Comparison of ENCODE assay signal across 8 mouse cellular contexts in the genomic region with DNA sequence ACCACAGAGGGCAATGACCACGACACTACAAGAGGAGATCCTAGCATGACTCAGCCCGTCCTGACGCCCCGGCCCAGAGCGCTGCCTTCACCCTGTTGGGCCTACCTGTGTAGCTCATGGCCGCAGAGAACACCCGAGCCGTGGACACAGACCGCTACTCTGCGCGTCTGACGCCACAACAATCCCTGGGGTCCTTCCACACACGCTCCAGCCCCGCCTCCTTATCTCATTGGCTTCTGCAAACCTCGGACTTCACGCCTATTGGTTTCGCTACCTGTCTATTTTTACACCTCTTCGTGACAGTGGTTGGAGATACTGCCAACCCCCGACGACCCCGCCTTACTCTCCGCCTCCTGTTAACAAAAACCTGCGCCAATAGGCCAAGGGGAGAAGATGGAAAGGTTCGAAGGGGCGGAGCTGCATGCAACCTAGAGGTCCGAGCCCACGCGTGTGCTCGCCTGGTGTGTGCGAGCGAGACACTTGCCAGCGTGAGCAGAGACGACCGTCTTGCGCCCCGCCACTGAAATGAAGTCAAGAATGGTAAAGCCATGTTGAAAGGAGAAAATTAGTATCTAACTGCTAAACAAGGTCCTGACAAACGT. TPM values are rescaled to one million over a fixed set of nuclear protein-coding genes. Genes with fewer than 3 reads are reported as not detected.
DNase-seq lines count a peak whose midpoint lies in the region; ATAC-seq and TF ChIP-seq lines count a peak whose summit lies in the region.

A gene (minus strand): TSS at position 226 of the 602 bp plus-strand sequence.

- under 1% methylated on average over 37 of the region's 37 CpGs for WGBS in heart, embryonic 11.5 days (ENCODE audit: insufficient replicate concordance)
- 0% methylated on average over 37 of the region's 37 CpGs for WGBS in kidney, embryonic 16.5 days
- WGBS in liver, adult 2 months = under 1% methylated on average over 37 of the region's 37 CpGs

- TF ChIP-seq POLR2A in brain, embryonic 14.5 days (IDR thresholded peaks at IDR 0.05; ENCODE audit: borderline replicate concordance, extremely low read depth, insufficient read depth, insufficient read length, poor library complexity, severe bottlenecking) = peak; percentile 79; the same call in 1 of the 2 replicates
- peak; percentile 97 for TF ChIP-seq POLR2A in liver, adult 2 months (IDR thresholded peaks at IDR 0.05; ENCODE audit: extremely low read depth, insufficient read depth, low read length)
- peak; percentile 81 for TF ChIP-seq POLR2A in myocyte (IDR thresholded peaks at IDR 0.05; ENCODE audit: insufficient read length, low read depth)

- DNase-seq in brain, embryonic 14.5 days (ENCODE audit: low read depth) = peak; percentile 99
- DNase-seq in liver, adult 2 months (ENCODE audit: extremely low read depth, low read depth, low spot score) = peak; percentile 98
- peak; percentile 98 for DNase-seq in splenic B cell, adult 2 months (ENCODE audit: low read depth, low spot score)

- TF ChIP-seq CTCF in C2C12 (IDR thresholded peaks at IDR 0.05; ENCODE audit: control insufficient read depth, insufficient read depth, insufficient read length) = no peak
- TF ChIP-seq CTCF in brain, embryonic 14.5 days (IDR thresholded peaks at IDR 0.05; ENCODE audit: borderline replicate concordance, extremely low read depth, insufficient read depth, insufficient read length) = no peak
- TF ChIP-seq CTCF in liver, adult 2 months (IDR thresholded peaks at IDR 0.05; ENCODE audit: low read depth, low read length) = no peak

- H3K36me3 ChIP-seq in C2C12 (ENCODE audit: control insufficient read depth, insufficient read depth) (peaks cover 19% of the 10 kb centered on the region), myocyte (ENCODE audit: control insufficient read depth, insufficient read depth) (peaks cover 8% of the 10 kb centered on the region)
- peaks cover 28% of the 10 kb centered on the region for H3K36me3 ChIP-seq in erythroblast, embryonic 14.5 days (ENCODE audit: control insufficient read depth)
- peaks cover 6% of the 10 kb centered on the region; the same call in 1 of the 2 replicates for H3K36me3 ChIP-seq in heart, embryonic 11.5 days (ENCODE audit: control insufficient read depth, insufficient read depth, low read length)
- peaks cover 18% of the 10 kb centered on the region for H3K36me3 ChIP-seq in kidney, embryonic 16.5 days (ENCODE audit: insufficient read depth, low read length)
- H3K36me3 ChIP-seq in liver, adult 2 months (ENCODE audit: control insufficient read depth, insufficient read depth, low read length) = peaks cover 2% of the 10 kb centered on the region; the same call in 1 of the 2 replicates
- H3K36me3 ChIP-seq in splenic B cell, adult 2 months (ENCODE audit: control insufficient read depth, insufficient read depth, low read length, poor library complexity, severe bottlenecking) = peaks cover under 1% of the 10 kb centered on the region; the same call in 1 of the 2 replicates

- peak within 1 kb of the TSS; percentile 92 for H3K9ac ChIP-seq in heart, embryonic 11.5 days (ENCODE audit: low read depth, low read length)
- H3K9ac ChIP-seq in kidney, embryonic 16.5 days (replicated peaks; ENCODE audit: low read length) = peak within 1 kb of the TSS; percentile 90
- peak within 1 kb of the TSS; percentile 86 for H3K9ac ChIP-seq in liver, adult 2 months (ENCODE audit: low read depth, low read length)

- ATAC-seq in heart, embryonic 11.5 days (replicated peaks; ENCODE audit: insufficient number of reproducible peaks, low FRiP score, low TSS enrichment) = peak; percentile 95
- ATAC-seq in kidney, embryonic 16.5 days (ENCODE audit: low FRiP score, low TSS enrichment) = peak; percentile 98

- H3ac ChIP-seq in C2C12 (ENCODE audit: control insufficient read depth, insufficient read length, low read depth) (peak within 1 kb of the TSS; percentile 51), myocyte (ENCODE audit: control insufficient read depth, insufficient read length) (peak within 1 kb of the TSS; percentile 40)

- peaks cover 34% of the 10 kb centered on the region for H3K79me2 ChIP-seq in C2C12 (ENCODE audit: control insufficient read depth, insufficient read depth)
- H3K79me2 ChIP-seq in liver, adult 2 months (ENCODE audit: control insufficient read depth, insufficient read depth, low read length) = peaks cover 16% of the 10 kb centered on the region; the same call in 1 of the 2 replicates
- H3K79me2 ChIP-seq in myocyte (ENCODE audit: control insufficient read depth, insufficient read depth) = peaks cover 31% of the 10 kb centered on the region

- H3K79me3 ChIP-seq in C2C12 (ENCODE audit: low read depth) = peaks cover 8% of the 10 kb centered on the region

- H3K27me3 ChIP-seq in C2C12 (ENCODE audit: control insufficient read depth, insufficient read depth, insufficient read length) (no peaks in the 10 kb centered on the region), myocyte (ENCODE audit: control insufficient read depth, insufficient read depth, insufficient read length) (no peaks in the 10 kb centered on the region)
- H3K27me3 ChIP-seq in erythroblast, embryonic 14.5 days (ENCODE audit: control insufficient read depth) = no peaks in the 10 kb centered on the region
- H3K27me3 ChIP-seq in heart, embryonic 11.5 days (ENCODE audit: control insufficient read depth, insufficient read depth, low read length) = no peaks in the 10 kb centered on the region
- no peaks in the 10 kb centered on the region for H3K27me3 ChIP-seq in kidney, embryonic 16.5 days (ENCODE audit: insufficient read depth, low read length)
- no peaks in the 10 kb centered on the region for H3K27me3 ChIP-seq in liver, adult 2 months (ENCODE audit: control insufficient read depth, insufficient read depth, low read length)
- no peaks in the 10 kb centered on the region for H3K27me3 ChIP-seq in splenic B cell, adult 2 months (ENCODE audit: control insufficient read depth, insufficient read depth, low read length, poor library complexity, severe bottlenecking)

- H3K4me3 ChIP-seq in C2C12 (ENCODE audit: insufficient read depth, poor library complexity, severe bottlenecking) = peak within 1 kb of the TSS; percentile 75
- H3K4me3 ChIP-seq in erythroblast, embryonic 14.5 days (replicated peaks) = peak within 1 kb of the TSS; percentile 90
- peak within 1 kb of the TSS; percentile 93 for H3K4me3 ChIP-seq in heart, embryonic 11.5 days (ENCODE audit: low read depth, low read length)
- peak within 1 kb of the TSS; percentile 87 for H3K4me3 ChIP-seq in kidney, embryonic 16.5 days (ENCODE audit: low read length)
- H3K4me3 ChIP-seq in liver, adult 2 months (ENCODE audit: insufficient read depth, low read depth, low read length) = peak within 1 kb of the TSS; percentile 85
- H3K4me3 ChIP-seq in myocyte = peak within 1 kb of the TSS; percentile 98

- H3K4me1 ChIP-seq in erythroblast, embryonic 14.5 days (ENCODE audit: control insufficient read depth) = peaks cover 48% of the 10 kb centered on the region
- peaks cover 9% of the 10 kb centered on the region for H3K4me1 ChIP-seq in heart, embryonic 11.5 days (ENCODE audit: control insufficient read depth, insufficient read depth, low read length)
- peaks cover 16% of the 10 kb centered on the region for H3K4me1 ChIP-seq in kidney, embryonic 16.5 days (ENCODE audit: insufficient read depth, low read length)
- H3K4me1 ChIP-seq in liver, adult 2 months (ENCODE audit: control insufficient read depth, insufficient read depth, low read length) = peaks cover 14% of the 10 kb centered on the region

- H3K9me3 ChIP-seq in erythroblast, embryonic 14.5 days (ENCODE audit: control insufficient read depth, low read length) = no peaks in the 10 kb centered on the region
- H3K9me3 ChIP-seq in heart, embryonic 11.5 days (replicated peaks; ENCODE audit: control insufficient read depth, low read length) = no peaks in the 10 kb centered on the region
- H3K9me3 ChIP-seq in kidney, embryonic 16.5 days (ENCODE audit: low read length) = no peaks in the 10 kb centered on the region

- peak within 1 kb of the TSS; percentile 76 for H3K27ac ChIP-seq in heart, embryonic 11.5 days (ENCODE audit: low read depth, low read length)
- H3K27ac ChIP-seq in kidney, embryonic 16.5 days (ENCODE audit: low read length) = peak within 1 kb of the TSS; percentile 80
- peak within 1 kb of the TSS; percentile 80 for H3K27ac ChIP-seq in liver, adult 2 months (replicated peaks; ENCODE audit: insufficient read depth, low read depth, low read length)

- H3K4me2 ChIP-seq in heart, embryonic 11.5 days = peak within 1 kb of the TSS; percentile 89
- H3K4me2 ChIP-seq in kidney, embryonic 16.5 days (replicated peaks; ENCODE audit: low read depth, low read length) = peak within 1 kb of the TSS; percentile 70
- peak within 1 kb of the TSS; percentile 92 for H3K4me2 ChIP-seq in myocyte (ENCODE audit: low read depth)

TF ChIP-seq in C2C12, 6 proteins besides CTCF, POLR2A, EP300 and RAD21:
- TF ChIP-seq USF1 (IDR thresholded peaks at IDR 0.05; ENCODE audit: low read depth) (no peak), FOSL1 (IDR thresholded peaks at IDR 0.05; ENCODE audit: insufficient read depth, low read length, poor library complexity, severe bottlenecking) (no peak), MYOG (IDR thresholded peaks at IDR 0.05; ENCODE audit: control insufficient read depth, extremely low read depth, insufficient read length) (no peak), MYOD1 (IDR thresholded peaks at IDR 0.05; ENCODE audit: control insufficient read depth, insufficient read length, low read depth) (no peak), MAX (IDR thresholded peaks at IDR 0.05) (no peak), CEBPB (IDR thresholded peaks at IDR 0.05; ENCODE audit: low read depth) (no peak)

TF ChIP-seq in myocyte, 11 proteins besides CTCF, POLR2A, EP300 and RAD21:
- TF ChIP-seq REST (IDR thresholded peaks at IDR 0.05; ENCODE audit: insufficient read depth, insufficient read length) = no peak
- peak; percentile 93 for TF ChIP-seq POLR2AphosphoS2 (IDR thresholded peaks at IDR 0.05; ENCODE audit: insufficient read length, low read depth)
- peak; percentile 54 for TF ChIP-seq SRF (IDR thresholded peaks at IDR 0.05; ENCODE audit: control insufficient read depth, insufficient read length, low read depth)
- no peak for TF ChIP-seq MAX (IDR thresholded peaks at IDR 0.05; ENCODE audit: low read depth)
- TF ChIP-seq MYOD1 (IDR thresholded peaks at IDR 0.05; ENCODE audit: control insufficient read depth in 1 of 3, insufficient read length in 2 of 3, low read depth in 2 of 3) = no peak
- TF ChIP-seq TCF3 (IDR thresholded peaks at IDR 0.05; ENCODE audit: insufficient read length, low read depth) = no peak

RNA-seq across cellular contexts. Expression of the gene that starts here (rescaled TPM):
- polyA plus RNA-seq in C2C12 (2012; fragmentation: generic; extraction: Trizol) (10.9 TPM), myocyte (2012; fragmentation: generic; extraction: Trizol) (31.7 TPM)
- 189 and 209 TPM in 2 replicates for polyA plus RNA-seq in brain, embryonic 14.5 days (2012; rRNA removed)
- polyA plus RNA-seq in erythroblast, embryonic 14.5 days (2012) = 23.1 and 23.2 TPM in 2 replicates
- polyA plus RNA-seq in heart, embryonic 11.5 days (2014; fragmentation: Nextera tagmentation; extraction: Ambion mirVana) = 59.0 and 63.8 TPM in 2 replicates
- polyA plus RNA-seq in kidney, embryonic 16.5 days (2015; fragmentation: Nextera tagmentation; extraction: Ambion mirVana) = 124 and 130 TPM in 2 replicates
- total RNA-seq in liver, adult 2 months (2014; rRNA removed) = 25.2 and 26.7 TPM in 2 replicates
- polyA plus RNA-seq in liver, adult 2 months (2012; rRNA removed) = 40.5 and 62.0 TPM in 2 replicates

Comparison
In these comparisons a context has a peak if more than half of its experiments do, and no peak if none do; other contexts are left out.
1. Peak in every context shown above with its lines: DNase-seq, ATAC-seq, H3K4me3 ChIP-seq and H3K27ac ChIP-seq.